Mouse (Mus musculus) adrenal gland, adult 2 months (tissue): ENCODE results near the gene Cox6a1. TPM values are rescaled to one million over a fixed set of nuclear protein-coding genes. Genes with fewer than 3 reads are reported as not detected.
A peak's percentile ranks its signal among the peaks of the same experiment; 100 is the strongest.
"Not testable (repeated sequence)": the region's sequence is repeated elsewhere in the genome, so short reads cannot be mapped to it uniquely, and the experiment has no call there.

Experiments used
- DNase-seq: peaks from one replicate; pipeline ENCODE4 v3.0.0; 2021
- polyA plus RNA-seq: library from polyadenylated mRNA; depleted of rRNA; stranded (reverse); fragments of >200 nt; gene quantifications from 2 replicates; pipeline ENCODE4 v1.2.3, GENCODE M21; 2012
- total RNA-seq, 2 experiments: library from RNA; stranded (reverse); gene quantifications; 2 replicates each; pipeline ENCODE4 v1.2.3; 2021

Gene Cox6a1
- total and polyA plus RNA-seq, 3 experiments = 1,468 to 4,255 (median 1,603) TPM

DNA sequence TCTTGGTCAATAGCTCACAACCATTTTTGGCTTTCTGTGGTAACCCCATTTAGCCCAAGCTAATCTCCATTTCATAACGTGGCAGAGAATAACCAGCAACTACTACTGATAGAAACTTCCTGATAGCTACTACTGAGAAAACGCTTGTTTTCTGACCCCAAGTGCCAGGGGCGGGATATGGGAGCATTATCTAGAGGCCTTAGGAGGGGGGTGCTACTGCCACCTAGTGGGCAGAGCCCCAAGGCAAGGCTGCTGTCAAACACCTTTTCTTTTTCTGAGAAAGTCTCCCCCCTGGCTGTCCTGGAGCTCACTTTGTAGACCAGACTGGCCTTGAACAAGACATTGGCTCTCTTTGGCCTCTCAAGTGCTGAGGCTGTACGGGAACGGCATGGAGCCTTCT is 1.2 kb downstream of the Cox6a1 start:
- DNase-seq = peak; percentile 85

DNA sequence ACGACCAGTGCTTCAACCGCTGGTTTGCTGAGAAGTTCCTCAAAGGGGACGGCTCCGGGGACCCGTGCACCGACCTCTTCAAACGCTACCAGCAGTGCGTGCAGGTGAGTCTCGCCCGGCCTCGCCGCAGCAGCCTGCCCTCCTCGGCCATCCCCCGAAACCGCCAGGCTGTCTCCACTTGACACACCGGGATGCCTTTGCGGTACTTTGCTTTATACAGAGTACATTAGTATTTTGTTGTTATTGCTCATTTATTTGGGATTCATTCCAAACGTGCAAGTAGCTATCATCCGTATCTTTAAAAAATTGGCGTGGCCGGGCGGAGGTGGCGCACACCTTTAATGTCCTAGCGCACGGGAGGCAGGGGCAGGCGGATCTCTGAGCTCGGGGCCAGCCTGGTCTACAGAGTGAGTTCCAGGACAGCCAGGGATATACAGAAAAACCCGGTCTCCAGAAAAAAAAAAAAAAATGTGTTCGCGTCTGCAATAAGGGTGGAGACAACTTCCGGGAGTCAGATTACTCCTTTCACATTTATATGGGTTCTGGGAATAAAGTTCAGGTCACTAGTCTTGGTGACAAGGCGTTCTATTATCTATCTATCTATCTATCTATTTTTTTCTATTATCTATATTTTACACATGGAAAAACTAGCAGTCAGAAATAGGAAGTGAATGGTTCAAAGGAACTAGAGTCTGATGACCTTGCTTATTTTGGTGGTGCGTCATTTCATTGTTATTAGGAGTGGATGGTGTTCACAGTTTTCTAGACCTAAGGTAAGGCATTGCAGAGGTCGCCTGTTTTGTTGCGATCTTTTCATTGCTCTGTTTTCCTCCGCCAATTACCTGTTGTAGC is 7.2 kb downstream of the Cox6a1 start:
- DNase-seq = no peak

- DNase-seq = peak; percentile 94
These were observed 8.0 kb downstream of the Cox6a1 start, which contains the start of the genes Gatc and Triap1 for GRCm38 (mm10) chr5:115340577-115341313. TSS of gene Gatc (minus strand) at chr5:115341178. TSS of gene Triap1 (plus strand) at chr5:115341225.

DNA sequence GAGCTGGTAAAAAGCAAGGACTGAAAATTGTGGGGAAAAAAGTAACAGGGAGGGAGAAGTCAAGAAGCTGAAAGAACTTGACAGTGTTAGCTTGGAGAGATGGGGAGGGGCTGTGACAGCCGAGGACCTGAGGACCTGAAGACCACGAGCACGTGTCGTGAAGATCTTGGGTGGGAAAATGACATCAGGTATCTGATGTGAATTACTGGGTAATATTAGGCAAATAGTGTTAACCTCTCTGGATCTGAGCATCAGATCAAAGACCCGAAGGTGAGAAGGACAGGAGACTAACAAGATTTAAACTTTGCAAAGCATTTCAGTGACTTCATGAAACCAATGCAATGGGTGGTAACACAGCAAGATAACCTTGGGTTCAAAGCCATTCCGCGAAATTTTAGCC is 8.8 kb downstream of the Cox6a1 start:
- no peak for DNase-seq

GRCm38 (mm10) chr5:115333626-115334025 is 15.2 kb downstream of the Cox6a1 start:
- DNase-seq = no peak

DNA sequence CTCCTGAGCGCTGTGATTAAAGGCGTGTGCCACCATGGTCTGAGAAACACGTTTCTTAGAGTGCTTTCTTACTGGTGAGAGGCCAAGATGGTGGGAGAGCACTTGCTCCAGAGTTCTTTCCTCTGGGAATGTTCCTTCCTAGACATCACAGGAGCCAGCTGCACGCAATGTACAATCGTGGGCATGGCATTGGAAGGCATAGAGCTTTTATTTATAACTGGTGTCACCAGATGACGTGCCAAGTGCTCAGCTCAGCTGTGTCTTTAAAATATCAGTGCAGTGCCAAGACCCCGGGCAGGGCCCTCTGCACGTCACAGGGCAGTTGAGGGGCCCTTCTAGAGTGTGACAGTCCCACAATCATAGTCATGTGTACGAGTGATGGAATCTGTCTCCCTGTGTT is 17.8 kb downstream of the Cox6a1 start:
- no peak for DNase-seq

DNA sequence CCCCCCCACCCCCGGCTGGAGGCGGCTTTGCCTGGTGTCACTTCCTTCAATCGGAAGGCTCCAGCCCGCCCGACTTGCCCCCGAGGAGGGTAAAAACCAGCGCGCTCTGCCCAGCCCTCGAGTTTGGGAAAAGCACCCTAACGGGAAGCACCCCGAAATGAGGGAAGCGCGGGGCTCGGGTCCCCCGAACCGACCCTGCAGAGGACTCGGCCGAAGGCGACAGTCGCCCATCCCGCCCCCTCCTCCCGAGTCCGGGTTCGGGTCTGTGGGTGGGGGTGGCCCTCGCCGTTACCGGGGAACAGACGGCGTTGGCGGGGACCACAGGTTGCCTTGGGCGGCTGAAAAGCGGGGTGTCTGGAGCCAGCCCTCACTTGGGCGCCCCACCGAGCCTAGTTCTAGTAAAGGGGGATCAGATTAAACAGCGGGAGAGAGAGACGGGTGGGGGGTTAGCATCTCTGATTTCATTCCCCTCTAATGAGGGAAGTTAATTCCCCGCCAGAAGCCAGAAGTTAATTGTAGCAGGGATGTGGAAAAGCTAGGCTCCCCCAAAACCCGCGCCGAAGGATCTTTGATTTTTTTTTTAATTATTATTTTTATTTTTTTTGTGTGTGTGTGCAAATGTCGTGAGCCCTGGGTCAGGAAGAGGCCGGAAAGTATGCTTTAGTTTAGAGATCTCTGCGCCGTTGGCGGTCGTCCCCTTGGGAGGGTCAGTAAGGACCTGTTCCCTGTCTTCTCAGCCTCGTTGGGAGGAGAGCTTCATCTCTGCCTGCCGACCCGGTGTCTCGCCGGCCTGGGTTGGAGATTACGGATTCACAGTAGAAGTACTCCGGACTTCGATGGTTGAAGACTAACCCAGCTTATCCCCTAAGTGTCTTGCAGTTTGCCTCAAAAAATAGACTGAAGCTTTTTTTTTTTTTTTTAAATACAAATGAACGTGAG is 20.9 kb downstream of the Cox6a1 start:
- DNase-seq = peak; percentile 45

DNA sequence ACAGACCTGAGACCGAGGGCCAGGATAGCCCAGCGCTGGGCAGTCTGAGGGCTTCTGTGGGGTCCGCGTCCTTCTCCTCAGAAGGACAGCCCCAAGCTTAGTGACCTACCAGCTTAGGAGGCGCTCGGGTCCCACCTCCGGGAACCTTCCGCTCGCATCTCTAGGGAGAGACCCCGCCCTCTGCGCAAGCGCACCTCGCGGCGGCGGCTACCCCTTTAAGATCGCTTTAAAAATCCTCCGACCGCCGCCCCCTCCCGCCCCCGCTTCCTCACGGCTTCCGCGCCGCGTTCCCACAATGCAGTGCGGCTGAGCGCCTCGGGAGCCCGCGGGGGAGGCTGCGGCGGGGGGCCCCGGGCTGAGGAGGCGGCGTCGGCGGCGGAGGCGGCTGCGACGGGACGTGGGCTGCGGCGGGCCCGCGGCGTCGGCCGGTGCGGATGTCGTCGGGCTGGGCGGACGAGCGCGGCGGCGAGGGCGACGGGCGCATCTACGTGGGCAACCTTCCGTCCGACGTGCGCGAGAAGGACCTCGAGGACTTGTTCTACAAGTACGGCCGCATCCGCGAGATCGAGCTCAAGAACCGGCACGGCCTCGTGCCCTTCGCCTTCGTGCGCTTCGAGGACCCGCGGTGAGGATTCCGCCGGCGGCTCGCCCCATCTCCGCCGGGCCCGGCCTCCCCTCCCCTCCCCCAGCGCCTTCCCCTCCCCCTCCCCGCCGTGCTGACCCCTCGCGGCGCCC is 21.7 kb downstream of the Cox6a1 start, which contains the start of gene Srsf9:
Gene Srsf9 (plus strand): TSS at position 303 of the 735 bp plus-strand sequence.
- peak; percentile 98 for DNase-seq

GRCm38 (mm10) chr5:115326256-115326831 is 22.4 kb downstream of the Cox6a1 start:
- no peak for DNase-seq

GRCm38 (mm10) chr5:115319004-115319940 is 29.5 kb downstream of the Cox6a1 start:
- DNase-seq = peak; percentile 90

DNA sequence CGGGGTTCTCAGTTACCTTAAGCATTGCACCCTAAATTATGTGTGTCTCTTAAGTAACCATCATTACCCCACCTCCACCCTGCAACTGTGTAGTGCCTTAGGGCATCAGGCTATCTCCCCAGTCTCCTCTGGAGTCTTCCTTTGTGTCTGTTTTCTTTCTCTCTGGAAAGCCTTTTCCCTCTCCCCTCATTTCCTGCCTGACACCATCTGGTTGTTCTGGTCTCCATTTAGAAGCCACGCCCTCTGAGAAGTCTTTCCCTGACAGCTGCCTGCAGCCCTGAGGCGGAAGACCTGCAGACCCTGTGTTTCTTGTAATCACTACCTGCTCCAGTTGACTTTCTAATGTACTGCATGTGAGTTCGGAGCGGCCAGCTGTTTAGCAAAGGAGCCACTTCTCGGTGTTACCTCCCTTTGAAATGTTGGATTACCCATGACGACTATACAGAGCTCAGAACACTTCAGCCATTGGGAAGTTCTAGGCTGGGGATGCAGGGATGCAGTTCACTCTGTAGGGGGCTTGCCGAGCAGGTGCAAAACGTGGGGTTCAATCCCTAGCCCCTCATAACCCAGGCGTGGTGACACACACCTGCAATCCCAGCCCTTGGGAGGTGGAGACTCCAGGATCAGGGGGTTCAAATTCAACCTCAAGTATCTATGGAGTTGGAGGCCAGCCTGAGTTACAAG is 31.0 kb downstream of the Cox6a1 start:
- DNase-seq = no peak

- DNase-seq = no peak
These were observed 31.7 kb downstream of the Cox6a1 start for GRCm38 (mm10) chr5:115316968-115317644.

- no peak for DNase-seq
These were observed 35.2 kb downstream of the Cox6a1 start for GRCm38 (mm10) chr5:115313668-115313943.

- no peak for DNase-seq
These were observed 35.7 kb downstream of the Cox6a1 start for GRCm38 (mm10) chr5:115312816-115313667.

- DNase-seq = no peak
These were observed 36.4 kb downstream of the Cox6a1 start for GRCm38 (mm10) chr5:115312354-115312753.

GRCm38 (mm10) chr5:115302190-115302589 is 46.6 kb downstream of the Cox6a1 start:
- not testable (repeated sequence) for DNase-seq

- no peak for DNase-seq
These were observed 47.2 kb downstream of the Cox6a1 start for GRCm38 (mm10) chr5:115301615-115302014.
